Mouse (Mus musculus) R1 (cell line): ENCODE results near the gene Otud7a.
"Not testable (repeated sequence)": the region's sequence is repeated elsewhere in the genome, so short reads cannot be mapped to it uniquely, and the experiment has no call there.

Source experiments
- DNase-seq: peaks from one replicate; pipeline ENCODE4 v3.0.0-alpha.2; 2018; ENCODE audit warnings: low read depth, low spot score

The Otud7a gene

GRCm38 (mm10) chr7:63558918-63559317, 114.4 kb downstream of the Otud7a start:
- DNase-seq: no peak

- DNase-seq: no peak
Measured at GRCm38 (mm10) chr7:63559679-63560078, 115.1 kb downstream of the Otud7a start.

GRCm38 (mm10) chr7:63583310-63583709, 138.8 kb downstream of the Otud7a start:
- no peak for DNase-seq

GRCm38 (mm10) chr7:63586184-63586870, 141.8 kb downstream of the Otud7a start:
- DNase-seq: no peak

GRCm38 (mm10) chr7:63590305-63590704, 145.8 kb downstream of the Otud7a start:
- no peak for DNase-seq

- no peak for DNase-seq
Measured at GRCm38 (mm10) chr7:63591322-63591721, 146.8 kb downstream of the Otud7a start.

- DNase-seq: no peak
Measured at GRCm38 (mm10) chr7:63592061-63592460, 147.5 kb downstream of the Otud7a start.

- no peak for DNase-seq
Measured at GRCm38 (mm10) chr7:63604827-63605226, 160.3 kb downstream of the Otud7a start.

- no peak for DNase-seq
Measured at GRCm38 (mm10) chr7:63617018-63617417, 172.5 kb downstream of the Otud7a start.

GRCm38 (mm10) chr7:63620776-63621340, 176.3 kb downstream of the Otud7a start:
- DNase-seq: no peak

GRCm38 (mm10) chr7:63637651-63638050, 193.1 kb downstream of the Otud7a start:
- no peak for DNase-seq

- DNase-seq: no peak
Measured at GRCm38 (mm10) chr7:63644002-63644401, 199.5 kb downstream of the Otud7a start.

- no peak for DNase-seq
Measured at GRCm38 (mm10) chr7:63647136-63647535, 202.6 kb downstream of the Otud7a start.

GRCm38 (mm10) chr7:63660261-63660660, 215.7 kb downstream of the Otud7a start:
- no peak for DNase-seq

GRCm38 (mm10) chr7:63662757-63663156, 218.2 kb downstream of the Otud7a start:
- DNase-seq: no peak

- DNase-seq: no peak
Measured at GRCm38 (mm10) chr7:63665496-63665895, 220.9 kb downstream of the Otud7a start.

GRCm38 (mm10) chr7:63667986-63668741, 223.6 kb downstream of the Otud7a start:
- DNase-seq: no peak

- peak; percentile 15 for DNase-seq
Measured at GRCm38 (mm10) chr7:63668951-63669350, 224.4 kb downstream of the Otud7a start.

GRCm38 (mm10) chr7:63670911-63671310, 226.4 kb downstream of the Otud7a start:
- DNase-seq: not testable (repeated sequence)

- DNase-seq: peak; percentile 41
Measured at GRCm38 (mm10) chr7:63671904-63672303, 227.4 kb downstream of the Otud7a start.

- DNase-seq: no peak
Measured at GRCm38 (mm10) chr7:63676631-63677030, 232.1 kb downstream of the Otud7a start.

GRCm38 (mm10) chr7:63677149-63677548, 232.6 kb downstream of the Otud7a start:
- no peak for DNase-seq

- no peak for DNase-seq
Measured at GRCm38 (mm10) chr7:63687056-63687455, 242.5 kb downstream of the Otud7a start.
